ENCODE assay signal across 16 mouse cellular contexts in genomic region chr7:101911982-101912381, GRCm38 (mm10). TPM values are rescaled to one million over a fixed set of nuclear protein-coding genes. Genes with fewer than 3 reads are reported as not detected.
A peak's percentile ranks its signal among the peaks of the same experiment; 100 is the strongest.
DNase-seq lines count a peak whose midpoint lies in the region; ATAC-seq and TF ChIP-seq lines count a peak whose summit lies in the region.
"Had no signal": no experiment of that assay in that cellular context is flagged by ENCODE, and none has a peak within 500 bp of the region (broad histone marks: within the 10 kb centered on the region; RNA-seq: fewer than 3 reads in every experiment).

No protein-coding gene starts in this region.

- DNase-seq in kidney, postnatal 10 days, result peak; percentile 9
- DNase-seq in kidney, postnatal 36 days, result no peak
- peak; percentile 32 for DNase-seq in A20 (ENCODE audit: low read depth, low spot score)
- no peak for DNase-seq in CH12.LX (ENCODE audit: extremely low read depth)
- peak; percentile 27 for DNase-seq in embryo, embryonic 10.5 days (ENCODE audit: low spot score)
- DNase-seq in spleen, adult 12 weeks (ENCODE audit: low spot score), result no peak
- no peak for DNase-seq in thymus, adult 18-20 months
- DNase-seq: cerebellum, postnatal 25 days; gastrocnemius, postnatal 36 days; liver, embryonic 13.5 days had no signal

- H3K4me1 ChIP-seq in CH12.LX (ENCODE audit: control insufficient read depth in 1 of 2, insufficient read depth in 2 of 2), result peaks cover 4 to 23% of the 10 kb centered on the region in 2 experiments; a peak in 2 of 4 replicates
- peaks cover 19% of the 10 kb centered on the region for H3K4me1 ChIP-seq in neural tube, embryonic 15.5 days

- no peak overlapping the region for H3K27ac ChIP-seq in CH12.LX (ENCODE audit: insufficient read depth, low read depth)
- H3K27ac ChIP-seq in neural tube, embryonic 15.5 days (replicated peaks), result no peak overlapping the region
- H3K27ac ChIP-seq: liver, embryonic 13.5 days had no signal

- no peak for ATAC-seq in neural tube, embryonic 15.5 days (ENCODE audit: low FRiP score)
- ATAC-seq: forebrain, embryonic 16.5 days had no signal

- no peaks in the 10 kb centered on the region for H3K9me3 ChIP-seq in CH12.LX (replicated peaks; ENCODE audit: low read length)
- H3K9me3 ChIP-seq in neural tube, embryonic 15.5 days (replicated peaks), result no peaks in the 10 kb centered on the region
- H3K9me3 ChIP-seq: liver, embryonic 13.5 days had no signal

- in situ Hi-C loops in CH12.LX (cut with MboI; ENCODE audit: low pct_ligation_motif_present, low pct_unique_long_range_greater_than_20kb, low sequenced_read_pairs), result loop anchor here (10.0 kb wide), 2 partner anchors 143 to 173 kb away; partner anchors contain the start of gene Trpc2

- no peaks in the 10 kb centered on the region for H3K27me3 ChIP-seq in CH12.LX (replicated peaks)
- H3K27me3 ChIP-seq in neural tube, embryonic 15.5 days (replicated peaks), result no peaks in the 10 kb centered on the region
- H3K27me3 ChIP-seq: liver, embryonic 13.5 days had no signal

- H3K36me3 ChIP-seq in CH12.LX (replicated peaks in 1 of 2; ENCODE audit: control insufficient read depth in 1 of 2, insufficient read depth in 1 of 2, low read length in 1 of 2), result peaks cover 45 to 76% of the 10 kb centered on the region in 2 experiments
- peaks cover 52% of the 10 kb centered on the region for H3K36me3 ChIP-seq in neural tube, embryonic 15.5 days

- dilution Hi-C loops in CH12.LX (cut with MboI; ENCODE audit: extremely low pct_ligation_motif_present, extremely low pct_unique_long_range_greater_than_20kb, low sequenced_read_pairs), result no loop called here

- H3K4me2 ChIP-seq in CH12.LX (ENCODE audit: insufficient read depth, low read depth, poor library complexity, severe bottlenecking), result no peak overlapping the region
- H3K4me2 ChIP-seq in neural tube, embryonic 15.5 days, result no peak overlapping the region
- H3K4me2 ChIP-seq: liver, embryonic 13.5 days had no signal

- H3K4me3 ChIP-seq in CH12.LX (replicated peaks in 1 of 3; ENCODE audit: low read depth in 2 of 3, low read length in 2 of 3, poor library complexity in 1 of 3), result no peak overlapping the region
- H3K4me3 ChIP-seq in neural tube, embryonic 15.5 days (replicated peaks), result no peak overlapping the region
- H3K4me3 ChIP-seq: liver, embryonic 13.5 days had no signal

- TF ChIP-seq CTCF in CH12.LX (conservative IDR thresholded peaks at IDR 0.05 in 1 of 2, IDR thresholded peaks at IDR 0.05 in 1 of 2; ENCODE audit: low read depth in 2 of 2, low read length in 2 of 2), result peak; percentile 28 to 54; a peak in 3 of 4 replicates

- no peak for TF ChIP-seq POLR2A in CH12.LX (IDR thresholded peaks at IDR 0.05; ENCODE audit: low read depth, low read length)

- TF ChIP-seq EP300 in CH12.LX (IDR thresholded peaks at IDR 0.05; ENCODE audit: low read length), result no peak

- no peak overlapping the region for H3K9ac ChIP-seq in CH12.LX (ENCODE audit: insufficient read depth, low read depth)
- H3K9ac ChIP-seq in neural tube, embryonic 15.5 days (replicated peaks), result no peak overlapping the region
- H3K9ac ChIP-seq: liver, embryonic 13.5 days had no signal

- TF ChIP-seq RAD21 in CH12.LX (IDR thresholded peaks at IDR 0.05; ENCODE audit: low read depth, low read length), result no peak; the same call in 1 of the 2 replicates

- H3K79me2 ChIP-seq in CH12.LX (replicated peaks; ENCODE audit: control insufficient read depth, extremely low read depth, insufficient read depth, poor library complexity, severe bottlenecking), result peaks cover 13% of the 10 kb centered on the region

- WGBS in neural tube, embryonic 15.5 days, result 58% methylated on average over 3 of the region's 3 CpGs

TF ChIP-seq in CH12.LX, 34 proteins besides CTCF, POLR2A, EP300 and RAD21:
- TF ChIP-seq ZC3H11A (IDR thresholded peaks at IDR 0.05; ENCODE audit: low read depth, low read length) (no peak), MYC (IDR thresholded peaks at IDR 0.05; ENCODE audit: low read depth, low read length) (no peak), ZNF384 (IDR thresholded peaks at IDR 0.05; ENCODE audit: low read depth, low read length) (no peak), MEF2A (IDR thresholded peaks at IDR 0.05; ENCODE audit: borderline replicate concordance, low read depth, low read length) (no peak), E2F4 (IDR thresholded peaks at IDR 0.05; ENCODE audit: insufficient replicate concordance, low read depth, low read length) (no peak), TCF12 (IDR thresholded peaks at IDR 0.05; ENCODE audit: low read depth, low read length) (no peak), ELF1 (IDR thresholded peaks at IDR 0.05; ENCODE audit: low read depth, low read length) (no peak), MXI1 (IDR thresholded peaks at IDR 0.05; ENCODE audit: low read depth, low read length) (no peak), NRF1 (IDR thresholded peaks at IDR 0.05; ENCODE audit: low read depth, low read length) (no peak), ZKSCAN1 (IDR thresholded peaks at IDR 0.05; ENCODE audit: borderline replicate concordance, low read depth, low read length) (no peak), MAFK (IDR thresholded peaks at IDR 0.05; ENCODE audit: insufficient replicate concordance, low read length) (no peak), GABPA (IDR thresholded peaks at IDR 0.05; ENCODE audit: insufficient replicate concordance, low read depth, low read length) (no peak), SIN3A (IDR thresholded peaks at IDR 0.05; ENCODE audit: low read length) (no peak), USF2 (conservative IDR thresholded peaks at IDR 0.05; ENCODE audit: low read depth, low read length) (no peak), RCOR1 (conservative IDR thresholded peaks at IDR 0.05; ENCODE audit: low read depth, low read length) (no peak), BHLHE40 (IDR thresholded peaks at IDR 0.05; ENCODE audit: low read depth, low read length) (no peak), SMC3 (IDR thresholded peaks at IDR 0.05; ENCODE audit: low read depth, low read length) (no peak), CHD2 (IDR thresholded peaks at IDR 0.05; ENCODE audit: low read length) (no peak), MAX (IDR thresholded peaks at IDR 0.05; ENCODE audit: low read length) (no peak)
TF ChIP-seq in CH12.LX: peak in this region for 0.

RNA-seq across cellular contexts. Expression of gene Tomt, which starts 5.8 kb away (rescaled TPM):
- total RNA-seq in CH12.LX (2012; rRNA removed), result 1.1 and 1.4 TPM in 2 replicates
- 0.07 and 0.22 TPM in 2 replicates for total RNA-seq in CH12.LX (2014; rRNA removed)
- 1.3 TPM in 2 replicates for polyA plus RNA-seq in CH12.LX (2012; ENCODE audit: insufficient read length, low read depth)
- polyA plus RNA-seq in neural tube, embryonic 15.5 days (2015; fragmentation: Nextera tagmentation; extraction: Ambion mirVana), result 0.41 and 0.46 TPM in 2 replicates
- total RNA-seq: adrenal gland, adult 18-20 months; gastrocnemius, postnatal 36 days; left cerebral cortex, postnatal 10 days; megakaryocyte progenitor cell, adult 5-6 weeks had no signal
- polyA plus RNA-seq: heart, embryonic 16.5 days had no signal

RNA-seq across cellular contexts. Expression of gene Lamtor1, which starts 6.3 kb away (rescaled TPM):
- 68.6 and 77.9 TPM in 2 replicates for total RNA-seq in CH12.LX (2012; rRNA removed)
- 80.7 and 86.2 TPM in 2 replicates for total RNA-seq in CH12.LX (2014; rRNA removed)
- polyA plus RNA-seq in CH12.LX (2012; ENCODE audit: insufficient read length, low read depth), result 107 and 124 TPM in 2 replicates
- 156 and 158 TPM in 2 replicates for polyA plus RNA-seq in neural tube, embryonic 15.5 days (2015; fragmentation: Nextera tagmentation; extraction: Ambion mirVana)

RNA-seq across cellular contexts. Expression of gene Lrrc51, which starts 21.7 kb away (rescaled TPM):
- 3.9 and 5.6 TPM in 2 replicates for total RNA-seq in CH12.LX (2012; rRNA removed)
- total RNA-seq in CH12.LX (2014; rRNA removed), result 5.2 and 6.6 TPM in 2 replicates
- 3.2 and 4.9 TPM in 2 replicates for polyA plus RNA-seq in CH12.LX (2012; ENCODE audit: insufficient read length, low read depth)
- 9.6 and 9.8 TPM in 2 replicates for polyA plus RNA-seq in neural tube, embryonic 15.5 days (2015; fragmentation: Nextera tagmentation; extraction: Ambion mirVana)

RNA-seq across cellular contexts. Expression of gene Numa1, which starts 21.9 kb away (rescaled TPM):
- total RNA-seq in CH12.LX (2012; rRNA removed) (56.4 and 57.6 TPM in 2 replicates), CH12.LX (2014; rRNA removed) (38.0 and 38.2 TPM in 2 replicates)
- 75.7 and 79.5 TPM in 2 replicates for polyA plus RNA-seq in CH12.LX (2012; ENCODE audit: insufficient read length, low read depth)
- 32.1 and 40.1 TPM in 2 replicates for polyA plus RNA-seq in neural tube, embryonic 15.5 days (2015; fragmentation: Nextera tagmentation; extraction: Ambion mirVana)

RNA-seq across cellular contexts. Expression of gene Folr1, which starts 41.4 kb away (rescaled TPM):
- total RNA-seq in CH12.LX (2012; rRNA removed) (0.25 and 0.34 TPM in 2 replicates), CH12.LX (2014; rRNA removed) (not detected in 2 replicates)
- polyA plus RNA-seq in CH12.LX (2012; ENCODE audit: insufficient read length, low read depth), result not detected in 2 replicates
- 1.7 and 8.7 TPM in 2 replicates for polyA plus RNA-seq in neural tube, embryonic 15.5 days (2015; fragmentation: Nextera tagmentation; extraction: Ambion mirVana)

Comparison
In these comparisons a context has a peak if more than half of its experiments do, and no peak if none do; other contexts are left out.
1. DNase-seq: peak in kidney, postnatal 10 days (single experiment), A20 (single experiment) and embryo, embryonic 10.5 days (single experiment); none in kidney, postnatal 36 days (0 of 2), CH12.LX (single experiment), spleen, adult 12 weeks (single experiment) and thymus, adult 18-20 months (0 of 2).